Mouse (Mus musculus) spleen, adult 2 months (tissue): ENCODE results near the gene Pmpcb.

Experiments
- CTCF ChIP-seq: fragments of 200-500 bp; IDR thresholded peaks from 2 replicates; pipeline ENCODE4 v1.5.1; 2011; ENCODE audit warnings: mild to moderate bottlenecking, inconsistent platforms; ENCODE audit not compliant: insufficient read depth, insufficient read length, insufficient replicate concordance; ENCODE audit errors: extremely low read depth
- POLR2A ChIP-seq: fragments of 200-500 bp; IDR thresholded peaks from 2 replicates; pipeline ENCODE4 v1.6.1; 2011; ENCODE audit warnings: low read depth, low read length, inconsistent platforms

DNA sequence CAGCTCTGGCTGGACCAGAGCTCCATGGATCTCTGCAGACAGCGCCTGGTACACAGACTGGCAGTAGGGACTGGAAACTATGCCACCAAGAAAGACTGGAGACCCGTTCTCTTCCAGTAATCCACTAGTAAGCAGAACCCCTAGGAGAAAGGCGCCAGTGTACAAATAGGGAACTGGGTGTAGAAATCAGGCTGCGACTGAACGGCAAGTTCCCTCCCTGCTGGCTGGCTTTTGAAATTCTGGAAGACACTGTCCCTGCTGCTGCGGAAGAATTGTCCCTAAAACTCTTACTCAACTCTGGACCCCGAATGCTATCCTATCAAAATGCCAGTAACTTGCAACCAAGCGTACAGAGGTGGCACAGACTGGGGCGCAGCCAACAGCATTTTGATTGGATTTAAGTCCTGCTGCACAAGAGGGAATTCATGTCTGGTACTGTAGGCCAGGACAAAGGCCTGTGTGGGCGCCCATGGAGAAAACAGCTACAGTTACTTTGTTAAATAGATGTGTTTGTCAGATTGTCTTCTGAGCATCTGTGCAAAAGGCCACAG, 19.7 kb upstream of the Pmpcb start:
- no peak for TF ChIP-seq CTCF
- no peak for TF ChIP-seq POLR2A
